Mouse (Mus musculus) C2C12 (cell line): Measurements from ENCODE around the gene Zc3h10. TPM values are rescaled to one million over a fixed set of nuclear protein-coding genes. Genes with fewer than 3 reads are reported as not detected.

Experiments
- H3K27me3 ChIP-seq: one replicate; pipeline ENCODE4 v1.6.1; 2011; ENCODE audit not compliant: control insufficient read depth, insufficient read depth, insufficient read length
- H3K36me3 ChIP-seq: one replicate; pipeline ENCODE4 v1.6.1; 2011; ENCODE audit not compliant: control insufficient read depth, insufficient read depth
- H3K4me3 ChIP-seq: one replicate; pipeline ENCODE4 v1.5.1; 2011; ENCODE audit warnings: mild to moderate bottlenecking, control low read depth; ENCODE audit not compliant: poor library complexity, insufficient read depth, severe bottlenecking
- H3K79me2 ChIP-seq: one replicate; pipeline ENCODE4 v1.6.1; 2011; ENCODE audit not compliant: control insufficient read depth, insufficient read depth
- H3K79me3 ChIP-seq: one replicate; pipeline ENCODE4 v1.6.1; 2011; ENCODE audit warnings: low read depth, control low read depth
- H3ac ChIP-seq: one replicate; pipeline ENCODE3; 2011; ENCODE audit warnings: low read depth; ENCODE audit not compliant: control insufficient read depth, insufficient read length
- CEBPB ChIP-seq: IDR thresholded peaks from one replicate; pipeline ENCODE4 v1.6.1; 2011; ENCODE audit warnings: low read depth, mild to moderate bottlenecking, control low read depth, moderate library complexity
- CTCF ChIP-seq: IDR thresholded peaks from one replicate; pipeline ENCODE4 v1.5.1; 2011; ENCODE audit not compliant: control insufficient read depth, insufficient read depth, insufficient read length
- FOSL1 ChIP-seq: IDR thresholded peaks from one replicate; pipeline ENCODE4 v1.8.0; 2011; ENCODE audit warnings: mild to moderate bottlenecking, low read length; ENCODE audit not compliant: poor library complexity, insufficient read depth, severe bottlenecking
- MAX ChIP-seq: IDR thresholded peaks from one replicate; pipeline ENCODE4 v1.6.1; 2011; ENCODE audit warnings: mild to moderate bottlenecking, control low read depth
- MYOD1 ChIP-seq: IDR thresholded peaks from one replicate; pipeline ENCODE4 v1.6.1; 2011; ENCODE audit warnings: low read depth; ENCODE audit not compliant: control insufficient read depth, insufficient read length
- MYOG ChIP-seq: IDR thresholded peaks from one replicate; pipeline ENCODE4 v1.6.1; 2011; ENCODE audit not compliant: control insufficient read depth, insufficient read length; ENCODE audit errors: extremely low read depth
- USF1 ChIP-seq: IDR thresholded peaks from one replicate; pipeline ENCODE4 v1.6.1; 2011; ENCODE audit warnings: low read depth, mild to moderate bottlenecking, control low read depth, moderate library complexity
- polyA plus RNA-seq: library from polyadenylated mRNA; unstranded; fragments of >200 nt; fragmentation: generic; extraction: Trizol; gene quantifications from one replicate; pipeline ENCODE4 v1.2.1, GENCODE M21; 2012; ENCODE audit warnings: missing spikeins

The Zc3h10 gene
- polyA plus RNA-seq, 1 experiment: 13.0 TPM

DNA sequence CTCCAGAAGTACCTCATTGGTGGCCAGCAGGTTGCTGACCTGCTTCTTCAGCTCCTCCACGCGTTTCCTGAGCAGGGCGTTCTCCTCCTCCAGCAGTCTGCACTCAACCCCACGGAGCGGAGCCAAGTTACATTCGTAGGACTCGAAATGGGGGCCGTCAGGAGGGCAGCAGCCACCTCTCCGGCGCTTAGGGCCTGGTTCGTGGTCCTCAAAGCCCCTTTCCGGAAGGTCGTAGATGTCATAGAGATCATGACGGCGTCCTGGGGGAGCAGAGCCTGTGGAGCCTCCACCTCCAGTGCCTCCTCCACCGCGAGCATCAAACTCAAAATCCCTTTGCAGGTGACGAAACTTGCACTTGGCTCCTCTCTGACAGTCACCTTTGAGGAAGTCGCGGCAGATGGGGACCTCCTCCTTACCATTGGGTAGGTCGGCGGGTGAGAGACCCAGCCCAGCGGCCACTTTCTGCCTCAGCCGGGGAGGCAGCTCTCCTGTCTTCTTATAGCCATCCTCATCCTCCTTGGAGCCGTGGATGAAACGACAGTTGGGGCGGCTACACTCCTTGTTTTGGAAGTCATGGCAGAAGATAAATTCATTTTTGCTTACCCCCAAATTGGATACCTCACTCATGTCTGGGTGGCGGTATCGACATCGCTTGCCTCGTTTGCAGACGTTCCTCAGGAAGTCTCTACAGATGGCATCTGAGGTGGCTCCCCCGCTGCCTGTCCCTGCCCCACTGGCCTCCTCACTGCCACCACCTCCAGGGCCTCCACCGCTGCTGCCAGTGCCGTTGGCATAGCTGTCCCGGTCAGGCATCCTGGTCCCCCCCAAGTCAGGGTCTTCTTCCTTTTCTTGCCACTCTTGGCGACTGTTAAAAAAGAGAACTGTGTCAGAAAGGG, 2.7 kb downstream of the Zc3h10 start:
- peaks cover 17% of the 10 kb centered on the region for H3K79me3 ChIP-seq
- H3K79me2 ChIP-seq: peaks cover 50% of the 10 kb centered on the region
- no peaks in the 10 kb centered on the region for H3K27me3 ChIP-seq
- TF ChIP-seq FOSL1 (no peak), MYOD1 (no peak), MYOG (no peak), USF1 (no peak), CEBPB (no peak), CTCF (no peak), MAX (no peak)
- H3K4me3 ChIP-seq: no peak overlapping the region
- H3ac ChIP-seq: no peak overlapping the region
- H3K36me3 ChIP-seq: peaks cover 39% of the 10 kb centered on the region

DNA sequence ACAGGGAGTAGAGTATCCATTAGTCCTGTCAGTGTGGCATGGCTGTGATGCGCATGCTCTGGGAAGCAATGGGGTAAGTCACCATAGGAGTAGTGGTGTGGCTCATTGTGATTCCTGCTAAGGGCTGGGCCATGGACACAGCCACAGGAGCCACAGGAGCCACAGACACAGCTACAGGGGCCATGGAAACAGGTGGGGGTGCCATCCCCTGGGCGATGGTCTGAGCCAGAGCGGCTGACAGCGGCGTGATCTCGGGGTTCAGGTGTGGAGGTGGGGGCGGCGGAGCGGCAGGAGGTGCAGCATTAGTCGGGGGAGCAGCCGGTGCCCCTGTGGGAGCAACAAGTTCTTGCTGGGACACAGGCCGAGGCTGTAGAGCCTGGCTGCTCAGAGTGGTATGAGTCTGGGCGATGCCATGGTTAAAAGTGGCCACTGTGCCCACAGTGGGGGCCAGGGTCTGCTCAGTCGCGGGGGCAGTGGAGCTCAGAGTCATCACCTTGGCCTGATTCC, 3.4 kb downstream of the Zc3h10 start:
- peaks cover 17% of the 10 kb centered on the region for H3K79me3 ChIP-seq
- peaks cover 50% of the 10 kb centered on the region for H3K79me2 ChIP-seq
- TF ChIP-seq USF1 (no peak), MAX (no peak), FOSL1 (no peak), MYOG (no peak), CEBPB (no peak), CTCF (no peak), MYOD1 (no peak)
- peaks cover 39% of the 10 kb centered on the region for H3K36me3 ChIP-seq
- no peak overlapping the region for H3ac ChIP-seq
- no peaks in the 10 kb centered on the region for H3K27me3 ChIP-seq
- no peak overlapping the region for H3K4me3 ChIP-seq

DNA sequence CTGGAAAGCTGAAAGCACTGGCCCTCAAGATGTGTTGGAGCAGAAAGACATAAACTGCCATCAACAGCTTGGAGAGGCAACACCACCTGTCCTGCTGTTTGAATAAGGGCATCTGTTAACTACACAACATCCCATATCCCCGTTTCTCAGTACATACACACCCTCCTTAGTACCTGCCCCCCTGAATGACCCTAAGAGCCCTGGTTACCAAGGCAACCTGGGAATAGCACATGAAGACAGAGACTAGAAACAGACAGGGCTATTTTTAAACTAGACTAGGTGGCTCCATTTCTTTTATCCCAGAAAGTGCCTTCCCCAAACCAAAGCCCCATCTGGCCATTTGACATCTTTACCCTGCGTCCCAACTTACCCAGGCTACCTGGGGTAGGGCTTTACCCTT, 4.5 kb downstream of the Zc3h10 start:
- TF ChIP-seq FOSL1 (no peak), USF1 (no peak), CTCF (no peak), MAX (no peak)
- H3K79me2 ChIP-seq: peaks cover 41% of the 10 kb centered on the region
- H3K27me3 ChIP-seq: no peaks in the 10 kb centered on the region
- H3K4me3 ChIP-seq: no peak overlapping the region
- H3K36me3 ChIP-seq: peaks cover 34% of the 10 kb centered on the region
- no peak overlapping the region for H3ac ChIP-seq
- peaks cover 10% of the 10 kb centered on the region for H3K79me3 ChIP-seq

DNA sequence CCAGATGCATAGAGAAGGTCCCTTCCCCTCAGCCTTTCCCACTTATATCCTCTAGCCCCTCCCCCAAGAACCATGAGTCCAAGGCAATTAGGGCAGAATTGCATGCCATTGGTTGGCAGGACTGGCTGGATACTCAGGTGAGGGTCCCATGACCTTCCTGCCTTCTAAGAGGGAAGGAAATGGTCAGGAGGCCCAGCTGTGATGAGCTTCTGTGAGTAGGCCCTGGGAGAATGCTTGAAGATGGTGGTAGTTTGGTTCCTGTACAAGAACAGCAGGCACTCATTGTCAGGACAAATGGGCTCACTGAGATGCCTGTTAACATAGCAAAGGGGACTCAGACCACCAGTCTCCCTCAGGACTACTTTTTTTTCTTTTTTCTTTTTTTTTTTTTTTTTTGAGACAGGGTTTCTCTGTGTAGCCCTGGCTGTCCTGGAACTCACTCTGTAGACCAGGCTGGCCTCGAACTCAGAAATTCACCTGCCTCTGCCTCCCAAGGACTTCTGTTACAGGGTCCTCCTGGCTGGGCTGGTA, 9.2 kb downstream of the Zc3h10 start:
- no peaks in the 10 kb centered on the region for H3K79me2 ChIP-seq
- H3K36me3 ChIP-seq: peaks cover 6% of the 10 kb centered on the region
- H3K79me3 ChIP-seq: peaks cover under 1% of the 10 kb centered on the region
- no peak overlapping the region for H3K4me3 ChIP-seq
- no peaks in the 10 kb centered on the region for H3K27me3 ChIP-seq
- H3ac ChIP-seq: no peak overlapping the region
- TF ChIP-seq MYOD1: no peak
- TF ChIP-seq USF1: no peak
- TF ChIP-seq MAX: no peak
- no peak for TF ChIP-seq CTCF
- no peak for TF ChIP-seq FOSL1
- no peak for TF ChIP-seq CEBPB
- TF ChIP-seq MYOG: no peak

DNA sequence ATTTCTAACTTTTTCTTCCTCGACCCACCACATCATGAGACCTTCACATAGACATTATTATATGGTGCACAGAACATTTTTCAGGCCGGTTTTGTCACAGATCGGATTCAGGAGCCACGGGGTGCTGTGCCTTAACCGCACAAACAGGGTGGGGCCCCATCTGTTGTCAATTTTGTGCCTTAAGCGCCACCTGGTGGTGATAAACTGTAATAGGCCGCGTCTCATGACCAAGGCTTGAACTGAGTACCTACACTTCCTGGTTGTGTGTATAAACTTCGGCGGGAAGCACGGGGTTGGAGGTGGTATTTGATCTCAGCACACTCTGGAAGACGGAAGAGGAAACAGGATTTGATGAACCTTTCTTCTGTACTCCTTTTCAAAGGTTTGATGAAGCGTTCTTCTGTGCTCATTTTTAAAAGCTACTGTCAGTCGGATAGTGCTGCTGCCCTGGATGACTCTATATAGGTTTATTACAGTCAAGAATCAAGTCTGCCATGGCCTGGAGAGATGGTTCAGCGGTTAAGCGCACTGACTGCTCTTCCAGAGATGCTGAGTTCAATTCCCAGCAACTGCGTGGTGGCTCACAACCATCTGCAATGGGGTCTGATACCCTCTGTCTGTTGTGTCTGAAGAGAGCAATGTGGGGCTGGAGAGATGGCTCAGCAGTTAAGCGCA, 11.2 kb downstream of the Zc3h10 start:
- no peaks in the 10 kb centered on the region for H3K27me3 ChIP-seq
- H3K36me3 ChIP-seq: no peaks in the 10 kb centered on the region
- H3K79me2 ChIP-seq: no peaks in the 10 kb centered on the region
- peak overlapping the region; percentile 48 for H3ac ChIP-seq
- TF ChIP-seq MYOD1 (no peak), MYOG (no peak), CEBPB (no peak), MAX (peak; percentile 91), FOSL1 (no peak), USF1 (peak; percentile 38), CTCF (peak; percentile 76)
- H3K4me3 ChIP-seq: no peak overlapping the region
- H3K79me3 ChIP-seq: no peaks in the 10 kb centered on the region
